Mouse (Mus musculus): Measurements from ENCODE around the gene Trnp1. TPM values are rescaled to one million over a fixed set of nuclear protein-coding genes. Genes with fewer than 3 reads are reported as not detected.

The Trnp1 gene
- polyA plus RNA-seq (2015; fragmentation: Nextera tagmentation; extraction: Ambion mirVana): 4.7 and 15.7 TPM in 2 replicates

GRCm38 (mm10) chr4:133498160-133498724, at the start of gene Trnp1:
Trnp1 (minus strand) TSS chr4:133498550.

GRCm38 (mm10) chr4:133545272-133546231, 47.2 kb upstream of the Trnp1 start, which contains the start of gene Nudc:
Nudc (minus strand) TSS chr4:133545996.

GRCm38 (mm10) chr4:133518601-133519368, 20.4 kb upstream of the Trnp1 start, which contains the start of gene Kdf1:
Kdf1 (plus strand) TSS chr4:133518963.

GRCm38 (mm10) chr4:133479458-133480184, 18.7 kb downstream of the Trnp1 start, which contains the start of gene Tent5b:
Tent5b (plus strand) TSS chr4:133480132.

Other genes with a start within 250 kb of the Trnp1 start
- 1.5 and 1.7 TPM in 2 replicates for gene Sytl1, start 235.4 kb downstream of the Trnp1 start, polyA plus RNA-seq (2015; fragmentation: Nextera tagmentation; extraction: Ambion mirVana)
- 80.3 and 102 TPM in 2 replicates for gene Tmem222, start 220.8 kb downstream of the Trnp1 start, polyA plus RNA-seq (2015; fragmentation: Nextera tagmentation; extraction: Ambion mirVana)
- gene Wdtc1, start 145.1 kb downstream of the Trnp1 start, polyA plus RNA-seq (2015; fragmentation: Nextera tagmentation; extraction: Ambion mirVana): 11.5 and 11.7 TPM in 2 replicates
- gene Slc9a1, start 128.8 kb downstream of the Trnp1 start, polyA plus RNA-seq (2015; fragmentation: Nextera tagmentation; extraction: Ambion mirVana): 6.0 and 9.6 TPM in 2 replicates
- 1.3 and 1.5 TPM in 2 replicates for gene Tent5b, start 18.4 kb downstream of the Trnp1 start, polyA plus RNA-seq (2015; fragmentation: Nextera tagmentation; extraction: Ambion mirVana)
- gene Kdf1, start 20.4 kb upstream of the Trnp1 start, polyA plus RNA-seq (2015; fragmentation: Nextera tagmentation; extraction: Ambion mirVana): 1.2 and 3.2 TPM in 2 replicates
- 156 and 220 TPM in 2 replicates for gene Nudc, start 47.4 kb upstream of the Trnp1 start, polyA plus RNA-seq (2015; fragmentation: Nextera tagmentation; extraction: Ambion mirVana)
- 11.5 and 32.1 TPM in 2 replicates for gene Nr0b2, start 54.8 kb upstream of the Trnp1 start, polyA plus RNA-seq (2015; fragmentation: Nextera tagmentation; extraction: Ambion mirVana)
- 6.9 and 8.8 TPM in 2 replicates for gene Gpatch3, start 76.2 kb upstream of the Trnp1 start, polyA plus RNA-seq (2015; fragmentation: Nextera tagmentation; extraction: Ambion mirVana)
- 11.2 and 13.5 TPM in 2 replicates for gene Gpn2, start 85.8 kb upstream of the Trnp1 start, polyA plus RNA-seq (2015; fragmentation: Nextera tagmentation; extraction: Ambion mirVana)
- 0.72 and 1.0 TPM in 2 replicates for gene Sfn, start 103.6 kb upstream of the Trnp1 start, polyA plus RNA-seq (2015; fragmentation: Nextera tagmentation; extraction: Ambion mirVana)
- gene Zdhhc18, start 151.6 kb upstream of the Trnp1 start, polyA plus RNA-seq (2015; fragmentation: Nextera tagmentation; extraction: Ambion mirVana): 5.2 and 7.4 TPM in 2 replicates
- gene Pigv, start 174.1 kb upstream of the Trnp1 start, polyA plus RNA-seq (2015; fragmentation: Nextera tagmentation; extraction: Ambion mirVana): 13.2 and 19.0 TPM in 2 replicates

All from adrenal gland, postnatal 0 days (tissue).